Mouse (Mus musculus) megakaryocyte progenitor cell, adult 5-6 weeks (primary cell): ENCODE data around the gene Edc3. TPM values are rescaled to one million over a fixed set of nuclear protein-coding genes. Genes with fewer than 3 reads are reported as not detected.
A peak's percentile ranks its signal among the peaks of the same experiment; 100 is the strongest.

Experiments
- ATAC-seq: replicated peaks from 2 replicates; pipeline ENCODE4 v1.8.0; 2016; ENCODE audit warnings: mild to moderate bottlenecking, moderate TSS enrichment, inconsistent platforms; ENCODE audit not compliant: poor library complexity
- total RNA-seq, 2 experiments: library from RNA; stranded (forward) in 1 of 2; stranded (reverse) in 1 of 2; fragments of 157-497, 149-512 nt in 1 of 2; fragments of 200-1000 nt in 1 of 2; gene quantifications; 2 replicates each; pipeline versions ENCODE4 v1.2.3 to v1.2.4; 2015 to 2017

The Edc3 gene
- total RNA-seq, 2 experiments from 2014 or later = 4.8 to 8.2 TPM

- peak; percentile 77 for ATAC-seq
These were observed 92.1 kb downstream of the Edc3 start for GRCm38 (mm10) chr9:57800325-57800975.

Other genes with a start within 250 kb of the Edc3 start
- gene Scamp5, start 240.5 kb upstream of the Edc3 start, total RNA-seq (2015) = 0.77 and 1.9 TPM in 2 replicates
- 1.1 and 1.8 TPM in 2 replicates for gene Scamp5, start 240.5 kb upstream of the Edc3 start, total RNA-seq (2017)
- 0.12 and 0.30 TPM in 2 replicates for gene Rpp25, start 204.5 kb upstream of the Edc3 start, total RNA-seq (2015)
- gene Rpp25, start 204.5 kb upstream of the Edc3 start, total RNA-seq (2017) = 0.20 TPM in 1 of 2 replicates, not detected in the other
- gene Cox5a, start 187.3 kb upstream of the Edc3 start, total RNA-seq (2015) = 617 and 644 TPM in 2 replicates
- gene Cox5a, start 187.3 kb upstream of the Edc3 start, total RNA-seq (2017) = 85.1 and 114 TPM in 2 replicates
- gene Fam219b, start 171.0 kb upstream of the Edc3 start, total RNA-seq (2015) = 4.5 and 6.9 TPM in 2 replicates
- 9.2 and 12.8 TPM in 2 replicates for gene Fam219b, start 171.0 kb upstream of the Edc3 start, total RNA-seq (2017)
- gene Mpi, start 155.8 kb upstream of the Edc3 start, total RNA-seq (2015) = 15.5 and 21.5 TPM in 2 replicates
- 14.0 and 17.2 TPM in 2 replicates for gene Mpi, start 155.8 kb upstream of the Edc3 start, total RNA-seq (2017)
- gene Scamp2, start 147.6 kb upstream of the Edc3 start, total RNA-seq (2015) = 71.1 and 73.2 TPM in 2 replicates
- 26.2 and 28.2 TPM in 2 replicates for gene Scamp2, start 147.6 kb upstream of the Edc3 start, total RNA-seq (2017)
- 4.0 and 4.6 TPM in 2 replicates for gene Ulk3, start 119.1 kb upstream of the Edc3 start, total RNA-seq (2015)
- 1.8 and 2.9 TPM in 2 replicates for gene Ulk3, start 119.1 kb upstream of the Edc3 start, total RNA-seq (2017)
- gene Cplx3, start 102.3 kb upstream of the Edc3 start, total RNA-seq (2015) = not detected in 2 replicates
- gene Cplx3, start 102.3 kb upstream of the Edc3 start, total RNA-seq (2017) = not detected in 2 replicates
- gene Lman1l, start 87.8 kb upstream of the Edc3 start, total RNA-seq (2015) = not detected in 2 replicates
- not detected in 2 replicates for gene Lman1l, start 87.8 kb upstream of the Edc3 start, total RNA-seq (2017)
- gene Csk, start 54.9 kb upstream of the Edc3 start, total RNA-seq (2015) = 58.6 and 71.3 TPM in 2 replicates
- 119 and 152 TPM in 2 replicates for gene Csk, start 54.9 kb upstream of the Edc3 start, total RNA-seq (2017)
- not detected in 2 replicates for gene Cyp1a2, start 24.8 kb upstream of the Edc3 start, total RNA-seq (2015)
- not detected in 2 replicates for gene Cyp1a2, start 24.8 kb upstream of the Edc3 start, total RNA-seq (2017)
- 0.39 TPM in 1 of 2 replicates, not detected in the other for gene Cyp1a1, start 20.6 kb upstream of the Edc3 start, total RNA-seq (2015)
- 0.20 TPM in 1 of 2 replicates, not detected in the other for gene Cyp1a1, start 20.6 kb upstream of the Edc3 start, total RNA-seq (2017)
- 32.6 and 43.0 TPM in 2 replicates for gene Clk3, start 57.3 kb downstream of the Edc3 start, total RNA-seq (2015)
- gene Clk3, start 57.3 kb downstream of the Edc3 start, total RNA-seq (2017) = 36.4 and 40.8 TPM in 2 replicates
- 2.4 and 3.8 TPM in 2 replicates for gene Arid3b, start 128.3 kb downstream of the Edc3 start, total RNA-seq (2015)
- 0.87 and 0.98 TPM in 2 replicates for gene Arid3b, start 128.3 kb downstream of the Edc3 start, total RNA-seq (2017)
- 72.7 and 78.4 TPM in 2 replicates for gene Ubl7, start 202.4 kb downstream of the Edc3 start, total RNA-seq (2015)
- gene Ubl7, start 202.4 kb downstream of the Edc3 start, total RNA-seq (2017) = 14.2 and 16.1 TPM in 2 replicates
- gene Sema7a, start 231.6 kb downstream of the Edc3 start, total RNA-seq (2015) = 0.10 and 0.27 TPM in 2 replicates
- 0.04 and 0.61 TPM in 2 replicates for gene Sema7a, start 231.6 kb downstream of the Edc3 start, total RNA-seq (2017)